Mouse (Mus musculus): ENCODE measurements around the gene Dnmt3b. TPM values are rescaled to one million over a fixed set of nuclear protein-coding genes. Genes with fewer than 3 reads are reported as not detected.
A peak's percentile ranks its signal among the peaks of the same experiment; 100 is the strongest.
"Not testable (repeated sequence)": the region's sequence is repeated elsewhere in the genome, so short reads cannot be mapped to it uniquely, and the experiment has no call there.

Gene Dnmt3b
- total RNA-seq, 2 experiments from 2014 or later, result 3.0 to 3.5 TPM

DNA sequence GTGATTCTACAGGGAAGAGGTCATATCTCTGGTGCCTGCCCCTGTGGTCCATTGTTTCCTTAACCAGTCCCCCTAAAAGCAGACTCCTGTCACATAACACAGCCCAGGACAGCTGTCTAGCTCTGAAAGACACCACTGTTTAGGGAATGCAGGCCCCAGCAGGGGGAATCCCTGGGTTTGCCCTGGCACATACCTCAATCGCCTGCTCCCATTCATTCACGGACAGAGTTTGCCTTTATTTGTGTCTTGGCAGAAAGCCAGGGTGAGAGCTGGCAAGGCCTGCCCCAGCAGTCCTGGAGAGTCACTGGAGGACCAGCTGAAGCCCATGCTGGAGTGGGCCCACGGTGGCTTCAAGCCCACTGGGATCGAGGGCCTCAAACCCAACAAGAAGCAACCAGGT lies 64.0 kb downstream of the Dnmt3b start:
- peak; percentile 70 for DNase-seq

DNA sequence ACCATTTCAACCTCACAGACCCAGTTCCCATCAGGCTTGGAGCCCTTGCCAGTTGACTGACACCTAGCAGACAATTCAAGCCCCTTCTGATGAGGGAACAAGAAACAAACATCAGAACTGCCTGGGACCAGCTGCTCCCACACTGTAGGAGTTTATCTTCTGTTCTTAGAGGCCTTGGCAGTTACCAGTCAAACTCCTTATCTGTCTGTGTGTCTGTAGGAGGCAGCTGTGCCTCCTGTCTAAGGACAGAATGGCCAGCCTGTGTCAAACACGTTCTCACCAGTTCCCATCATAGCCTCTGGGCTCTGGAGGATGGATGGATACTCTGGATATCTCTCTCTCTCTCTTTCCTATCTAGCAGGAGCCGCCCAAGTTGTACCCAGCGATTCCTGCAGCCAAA lies 68.6 kb downstream of the Dnmt3b start:
- DNase-seq, result not testable (repeated sequence)

DNA sequence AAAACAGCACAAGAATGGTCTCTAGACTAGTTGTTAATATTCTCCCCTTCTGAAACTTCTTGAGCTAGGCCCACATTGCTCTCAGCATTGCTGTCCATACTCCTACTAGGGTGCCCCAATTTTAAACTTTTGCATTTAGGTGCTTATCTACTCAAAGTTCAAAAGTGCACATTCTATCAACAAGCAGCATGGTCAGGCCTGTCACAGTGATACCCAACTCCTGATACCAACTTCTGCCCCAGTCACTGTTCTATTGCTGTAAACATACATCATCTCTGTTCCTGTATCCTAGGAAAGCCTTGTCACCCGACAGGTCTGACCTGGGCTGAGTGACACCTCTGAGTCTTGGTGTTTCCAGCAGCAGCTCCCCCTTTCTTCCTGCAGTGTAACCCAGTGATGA lies 73.8 kb downstream of the Dnmt3b start:
- no peak for DNase-seq

DNA sequence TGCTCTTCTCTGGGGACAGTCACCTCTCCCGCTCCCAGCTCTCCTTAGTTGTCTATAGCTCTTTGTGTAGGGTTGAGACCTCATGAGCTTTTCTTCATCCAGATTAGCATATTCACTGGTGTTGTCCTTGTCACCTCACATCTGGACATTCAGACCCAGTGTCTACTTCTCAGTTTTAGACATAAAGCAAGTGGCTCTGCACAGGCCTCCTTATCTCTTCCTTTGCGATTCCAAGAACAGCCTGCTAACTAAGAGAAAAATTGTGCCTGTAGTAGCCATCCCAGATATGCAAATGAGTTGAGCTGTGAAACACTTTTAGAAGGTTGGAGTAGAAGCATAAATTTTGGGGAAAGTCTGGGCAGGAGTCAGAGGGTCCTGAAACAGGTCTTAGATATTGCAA lies 75.2 kb downstream of the Dnmt3b start:
- DNase-seq, result no peak

DNA sequence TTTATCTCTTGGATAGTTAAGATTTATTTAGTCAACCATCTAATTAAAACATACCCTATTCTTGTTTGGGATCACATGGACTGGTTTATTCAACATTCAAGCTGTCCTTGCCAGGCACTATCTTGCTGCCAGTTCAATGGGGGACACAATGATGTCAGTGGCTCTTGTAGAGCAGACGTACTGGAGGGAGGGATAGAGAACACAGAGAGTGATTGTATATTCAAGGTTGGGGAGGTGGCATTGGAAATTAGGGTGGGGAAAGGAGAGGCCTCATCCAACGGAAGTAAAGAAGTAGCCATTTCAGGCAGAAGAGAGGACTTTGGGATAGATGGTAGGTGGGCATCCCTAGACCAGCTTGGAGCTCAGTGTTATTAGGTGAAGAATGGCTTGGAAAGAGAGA lies 75.6 kb downstream of the Dnmt3b start:
- DNase-seq, result no peak

DNA sequence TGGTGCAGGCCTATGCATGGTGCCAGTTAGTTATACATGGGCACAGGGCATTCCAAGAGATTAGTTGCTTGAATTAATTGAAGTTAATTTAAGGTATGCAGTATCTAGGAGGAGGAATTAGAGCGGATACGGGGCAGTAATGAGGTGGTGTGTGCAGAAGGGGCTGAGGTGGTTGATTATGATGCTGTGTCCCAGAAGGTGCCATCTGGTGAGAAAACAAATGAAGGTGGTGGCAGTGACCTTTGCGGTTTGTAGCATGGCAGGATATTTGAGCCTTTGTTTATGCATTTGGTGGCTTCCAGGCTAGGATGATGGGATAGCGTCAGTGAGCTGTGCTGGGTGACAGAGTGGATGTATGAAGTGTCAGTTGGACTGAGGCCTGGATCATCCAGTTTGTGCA lies 76.0 kb downstream of the Dnmt3b start:
- DNase-seq, result no peak

DNA sequence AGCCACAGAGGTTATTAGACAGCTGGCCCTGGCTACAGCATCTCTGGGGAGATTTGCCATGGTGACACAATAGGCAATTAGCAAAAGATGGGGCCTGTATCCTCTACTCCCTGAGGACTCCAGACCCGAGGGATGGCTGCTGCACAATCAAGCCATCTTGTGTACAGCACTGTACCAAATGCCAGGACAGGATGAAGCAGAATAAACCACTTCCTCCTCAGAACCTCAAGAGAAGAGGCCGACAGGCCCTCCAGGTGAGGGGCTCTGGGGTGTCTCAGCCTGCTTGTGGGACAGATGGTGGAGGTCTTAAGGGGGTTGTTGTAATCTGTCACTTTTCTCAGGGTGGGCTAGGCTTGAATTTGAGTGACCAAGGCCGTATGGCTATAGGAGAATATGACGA lies 84.8 kb downstream of the Dnmt3b start:
- DNase-seq, result no peak

Other genes starting within 250 kb of the Dnmt3b start
- not detected for gene 4930404H24Rik, start 156.7 kb upstream of the Dnmt3b start, total RNA-seq (2021)
- gene Nol4l, start 119.5 kb upstream of the Dnmt3b start, total RNA-seq (2021), result 10 to 100 TPM; 12.0 to 13.5 TPM
- gene Commd7, start 16.7 kb upstream of the Dnmt3b start, total RNA-seq (2021), result 10 to 100 TPM; 21.7 to 25.9 TPM
- gene Dnmt3c, start 47.2 kb downstream of the Dnmt3b start, total RNA-seq (2021), result not detected
- 100 to 1,000 TPM; 158 to 174 TPM for gene Mapre1, start 91.8 kb downstream of the Dnmt3b start, total RNA-seq (2021)
- gene Efcab8, start 130.5 kb downstream of the Dnmt3b start, total RNA-seq (2021), result under 1 TPM; 0.26 to 0.29 TPM
- not detected for gene Sun5, start 221.6 kb downstream of the Dnmt3b start, total RNA-seq (2021)
- gene Bpifb2, start 225.6 kb downstream of the Dnmt3b start, total RNA-seq (2021), result not detected

Measured in heart, postnatal 4 days (tissue).